Mouse (Mus musculus): ENCODE results near the gene Dnase1. TPM values are rescaled to one million over a fixed set of nuclear protein-coding genes. Genes with fewer than 3 reads are reported as not detected.

Dnase1 gene
- total and polyA plus RNA-seq, 2 experiments from 2014 or later, result 3.1 TPM; not detected in 1

DNA sequence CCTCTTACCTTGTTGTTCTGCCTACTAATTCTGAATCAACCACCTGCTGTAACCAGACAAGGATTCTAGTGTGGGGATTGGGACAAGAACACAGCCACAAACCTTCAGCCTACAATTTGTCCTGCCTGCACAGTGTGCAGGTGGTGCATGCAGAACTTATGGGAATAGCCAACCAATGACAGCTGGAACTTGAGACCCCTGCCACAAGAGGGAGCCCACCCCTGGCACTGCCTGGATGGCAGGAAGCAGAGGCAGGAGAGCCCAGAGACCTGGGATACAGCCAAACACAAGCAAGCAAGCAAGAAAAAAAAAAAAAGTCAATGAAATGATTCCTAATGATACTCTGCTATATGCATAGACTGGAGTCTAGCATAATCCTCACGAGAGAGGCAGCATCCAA lies 15.5 kb upstream of the Dnase1 start:
- DNase-seq (no peak), ATAC-seq (no peak)
- TF ChIP-seq CTCF (IDR thresholded peaks at IDR 0.05; ENCODE audit: low read depth), result no peak
- no peak overlapping the region for H3K27ac ChIP-seq (ENCODE audit: low read depth, low read length)
- no peaks in the 10 kb centered on the region for H3K9me3 ChIP-seq (ENCODE audit: low read length)
- H3K27me3 ChIP-seq (ENCODE audit: insufficient read depth, low read length), result no peaks in the 10 kb centered on the region
- H3K4me1 ChIP-seq (ENCODE audit: insufficient read depth), result no peaks in the 10 kb centered on the region
- WGBS, result 92% methylated on average over 1 of the region's 1 CpGs
- no peak overlapping the region for H3K4me2 ChIP-seq (ENCODE audit: low read depth)
- H3K9ac ChIP-seq, result no peak overlapping the region
- H3K36me3 ChIP-seq (ENCODE audit: insufficient read depth), result no peaks in the 10 kb centered on the region
- H3K4me3 ChIP-seq (ENCODE audit: low read depth, low read length), result no peak overlapping the region

DNA sequence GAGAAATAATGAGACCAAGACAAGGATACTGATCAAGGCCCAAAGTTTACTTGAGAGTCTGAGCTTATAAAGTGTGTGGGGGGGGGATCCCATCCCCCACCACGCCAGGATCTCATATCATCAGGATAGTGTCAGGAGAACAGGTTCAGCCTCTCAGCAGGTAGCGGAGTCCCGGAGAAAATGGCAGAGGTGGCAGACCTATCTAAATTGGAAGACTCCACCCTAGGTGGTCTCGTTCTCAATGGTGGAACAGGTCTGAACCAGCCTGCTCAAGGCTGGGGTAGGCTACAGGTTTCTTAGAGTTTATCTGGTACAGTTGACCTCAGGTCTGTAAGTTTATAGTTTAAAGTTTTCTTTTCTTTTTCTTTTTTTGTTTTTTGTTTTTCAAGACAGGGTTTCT lies 14.0 kb upstream of the Dnase1 start:
- no peaks in the 10 kb centered on the region for H3K9me3 ChIP-seq (ENCODE audit: low read length)
- ATAC-seq, result no peak
- H3K27me3 ChIP-seq (ENCODE audit: insufficient read depth, low read length), result no peaks in the 10 kb centered on the region
- WGBS, result 77% methylated on average over 4 of the region's 4 CpGs
- H3K36me3 ChIP-seq (ENCODE audit: insufficient read depth), result no peaks in the 10 kb centered on the region
- no peak for TF ChIP-seq CTCF (IDR thresholded peaks at IDR 0.05; ENCODE audit: low read depth)
- H3K4me3 ChIP-seq (ENCODE audit: low read depth, low read length), result no peak overlapping the region
- no peak overlapping the region for H3K9ac ChIP-seq
- no peak overlapping the region for H3K4me2 ChIP-seq (ENCODE audit: low read depth)
- H3K27ac ChIP-seq (ENCODE audit: low read depth, low read length), result no peak overlapping the region
- DNase-seq, result no peak
- no peaks in the 10 kb centered on the region for H3K4me1 ChIP-seq (ENCODE audit: insufficient read depth)

DNA sequence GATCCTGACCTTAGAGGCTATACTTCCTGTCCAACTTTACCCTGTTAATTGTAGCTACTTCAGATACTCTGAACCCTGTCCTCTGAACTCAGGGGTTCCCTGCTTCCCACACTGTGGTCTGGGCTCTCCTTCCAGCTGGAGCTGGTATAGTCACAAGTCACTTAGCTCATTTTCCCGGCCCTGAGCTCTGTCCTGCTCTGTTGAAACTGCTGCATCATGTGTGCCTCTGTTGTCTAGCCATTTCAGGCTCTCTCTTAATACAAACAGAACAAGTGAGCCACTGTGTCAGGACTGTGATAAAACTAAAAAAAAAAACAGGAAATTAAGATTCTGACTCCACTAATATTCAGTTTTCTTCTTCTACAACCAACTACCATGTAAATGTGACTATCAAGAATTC lies 10.1 kb upstream of the Dnase1 start:
- Histone ChIP-seq H3K4me3 (ENCODE audit: low read depth, low read length) (no peak overlapping the region), H3K9me3 (ENCODE audit: low read length) (no peaks in the 10 kb centered on the region), H3K27ac (ENCODE audit: low read depth, low read length) (no peak overlapping the region), H3K9ac (no peak overlapping the region), H3K36me3 (ENCODE audit: insufficient read depth) (no peaks in the 10 kb centered on the region), H3K4me2 (ENCODE audit: low read depth) (no peak overlapping the region), H3K4me1 (ENCODE audit: insufficient read depth) (no peaks in the 10 kb centered on the region), H3K27me3 (ENCODE audit: insufficient read depth, low read length) (no peaks in the 10 kb centered on the region)
- DNase-seq (no peak), ATAC-seq (no peak)
- no peak for TF ChIP-seq CTCF (IDR thresholded peaks at IDR 0.05; ENCODE audit: low read depth)
- WGBS, result 83% methylated on average over 1 of the region's 1 CpGs

DNA sequence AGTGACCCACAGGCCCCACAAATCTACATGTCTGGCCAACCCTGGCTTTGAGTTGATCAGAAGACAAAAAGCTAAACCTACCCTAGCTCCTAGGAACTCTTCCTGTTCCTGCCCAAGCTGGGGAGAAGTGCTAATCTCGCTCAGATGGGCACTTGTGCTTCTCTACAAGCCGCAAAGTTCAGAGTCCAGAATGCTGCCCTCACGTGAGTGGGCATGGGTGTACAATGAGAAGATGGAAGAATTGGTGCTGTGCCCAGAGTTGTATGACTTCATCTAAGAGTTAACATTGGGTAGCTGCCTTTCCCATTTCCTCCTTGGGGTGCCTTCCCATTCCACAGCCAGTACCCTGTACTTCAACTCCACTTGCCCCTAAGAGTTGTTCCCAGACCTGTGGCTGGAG lies 9.5 kb upstream of the Dnase1 start:
- no peaks in the 10 kb centered on the region for H3K4me1 ChIP-seq (ENCODE audit: insufficient read depth)
- no peaks in the 10 kb centered on the region for H3K36me3 ChIP-seq (ENCODE audit: insufficient read depth)
- 82% methylated on average over 3 of the region's 3 CpGs for WGBS
- ATAC-seq (no peak), DNase-seq (no peak)
- no peak for TF ChIP-seq CTCF (IDR thresholded peaks at IDR 0.05; ENCODE audit: low read depth)
- H3K4me2 ChIP-seq (ENCODE audit: low read depth), result no peak overlapping the region
- H3K27me3 ChIP-seq (ENCODE audit: insufficient read depth, low read length), result no peaks in the 10 kb centered on the region
- no peak overlapping the region for H3K27ac ChIP-seq (ENCODE audit: low read depth, low read length)
- no peak overlapping the region for H3K9ac ChIP-seq
- no peaks in the 10 kb centered on the region for H3K9me3 ChIP-seq (ENCODE audit: low read length)
- H3K4me3 ChIP-seq (ENCODE audit: low read depth, low read length), result no peak overlapping the region

DNA sequence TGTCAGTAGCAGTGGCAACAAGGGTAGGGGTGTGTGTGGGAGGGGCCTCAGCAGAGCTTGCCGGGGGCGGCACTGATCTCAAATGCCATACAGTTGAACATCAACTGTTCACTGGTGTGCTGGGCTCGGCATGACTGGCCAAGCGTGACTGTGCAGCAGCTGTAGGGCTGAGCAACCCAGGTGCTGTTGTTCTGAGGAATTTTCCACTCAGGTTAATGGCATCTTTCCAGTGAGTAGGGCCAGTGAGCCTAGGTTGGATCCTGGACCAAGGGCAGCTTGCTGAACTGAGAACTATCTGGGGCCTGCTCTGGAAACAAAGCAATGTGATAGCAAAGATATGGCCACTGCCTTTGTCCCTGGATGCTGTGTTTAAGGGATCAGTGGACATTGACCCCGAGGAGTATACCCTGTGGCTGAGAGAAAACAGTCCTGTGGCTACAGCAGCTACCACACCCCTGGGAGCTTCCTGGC lies 7.3 kb upstream of the Dnase1 start:
- TF ChIP-seq CTCF (IDR thresholded peaks at IDR 0.05; ENCODE audit: low read depth), result no peak
- Histone ChIP-seq H3K27me3 (ENCODE audit: insufficient read depth, low read length) (no peaks in the 10 kb centered on the region), H3K9me3 (ENCODE audit: low read length) (no peaks in the 10 kb centered on the region), H3K9ac (no peak overlapping the region), H3K27ac (ENCODE audit: low read depth, low read length) (no peak overlapping the region), H3K4me3 (ENCODE audit: low read depth, low read length) (no peak overlapping the region), H3K4me2 (ENCODE audit: low read depth) (no peak overlapping the region), H3K4me1 (ENCODE audit: insufficient read depth) (no peaks in the 10 kb centered on the region), H3K36me3 (ENCODE audit: insufficient read depth) (no peaks in the 10 kb centered on the region)
- ATAC-seq, result no peak
- DNase-seq, result no peak
- WGBS, result 86% methylated on average over 5 of the region's 5 CpGs

DNA sequence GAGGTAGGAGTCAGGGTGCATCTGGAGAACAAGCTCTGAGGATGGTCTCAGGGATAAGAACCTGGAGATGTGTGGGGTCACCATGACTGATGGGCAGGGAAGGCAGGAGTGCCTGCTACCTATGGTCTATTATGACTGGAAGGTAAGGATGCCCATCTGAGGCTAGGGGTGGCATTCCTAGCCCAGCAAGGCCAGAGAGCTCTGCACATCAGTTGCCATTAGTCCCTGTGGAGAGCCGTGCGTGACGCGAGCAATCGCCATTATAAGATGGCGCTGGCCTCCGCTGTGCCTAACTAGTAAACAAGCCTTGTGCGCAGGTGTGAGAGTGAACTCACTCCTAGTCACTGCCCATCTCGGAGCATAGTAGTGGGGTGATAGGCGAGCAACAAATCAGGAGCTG lies 6.2 kb upstream of the Dnase1 start:
- 96% methylated on average over 10 of the region's 10 CpGs for WGBS

DNA sequence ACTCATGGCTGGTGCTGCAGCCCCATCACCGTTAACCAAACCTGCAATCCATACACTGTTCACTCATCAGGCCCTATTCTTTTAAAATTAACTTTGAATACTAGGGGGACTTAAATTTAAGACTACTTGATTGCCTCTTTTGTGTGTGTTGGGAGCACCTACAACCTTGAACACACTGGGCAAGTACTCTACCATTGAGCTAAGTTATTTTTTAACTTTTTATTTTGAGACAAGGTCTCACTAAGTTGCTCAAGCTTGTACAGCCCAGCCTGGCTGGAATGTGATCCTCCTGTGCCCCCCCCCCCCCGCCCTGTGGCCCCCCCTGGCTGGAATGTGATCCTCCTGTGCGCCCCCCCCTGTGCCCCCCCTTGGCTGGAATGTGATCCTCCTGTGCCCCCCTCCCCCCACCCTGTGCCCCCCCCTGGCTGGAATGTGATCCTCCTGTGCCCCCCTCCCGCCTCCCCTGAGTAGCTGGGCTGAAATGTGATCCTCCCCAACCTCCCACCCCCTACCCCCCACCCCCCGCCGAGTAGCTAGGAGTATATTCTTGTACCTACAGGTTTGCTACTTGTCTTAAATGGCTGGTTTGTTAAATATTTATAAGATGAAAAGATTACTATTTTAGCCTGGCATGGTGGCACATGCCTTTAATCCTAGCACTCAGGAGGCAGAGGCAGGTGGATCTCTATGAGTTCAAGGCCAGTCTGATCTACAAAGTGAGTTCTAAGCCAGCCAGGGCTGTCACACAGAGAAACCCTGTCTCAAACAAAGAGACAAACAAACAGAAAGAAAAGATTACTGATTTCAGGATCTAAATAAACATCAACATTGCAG lies 5.1 kb upstream of the Dnase1 start:
- no peaks in the 10 kb centered on the region for H3K27me3 ChIP-seq (ENCODE audit: insufficient read depth, low read length)
- H3K36me3 ChIP-seq (ENCODE audit: insufficient read depth), result no peaks in the 10 kb centered on the region; the same call in 1 of the 2 replicates
- H3K4me3 ChIP-seq (ENCODE audit: low read depth, low read length), result no peak overlapping the region
- H3K27ac ChIP-seq (ENCODE audit: low read depth, low read length), result no peak overlapping the region
- no peak overlapping the region for H3K4me2 ChIP-seq (ENCODE audit: low read depth)
- ATAC-seq (no peak), DNase-seq (no peak)
- TF ChIP-seq CTCF (IDR thresholded peaks at IDR 0.05; ENCODE audit: low read depth), result no peak
- no peaks in the 10 kb centered on the region for H3K4me1 ChIP-seq (ENCODE audit: insufficient read depth)
- no peak overlapping the region for H3K9ac ChIP-seq
- H3K9me3 ChIP-seq (ENCODE audit: low read length), result no peaks in the 10 kb centered on the region
- WGBS, result 76% methylated on average over 6 of the region's 6 CpGs

More for the DNA sequence above, 6.2 kb upstream of the Dnase1 start:
- no peak overlapping the region for H3K4me2 ChIP-seq (ENCODE audit: low read depth)
- no peak for ATAC-seq
- no peaks in the 10 kb centered on the region for H3K9me3 ChIP-seq (ENCODE audit: low read length)
- H3K36me3 ChIP-seq (ENCODE audit: insufficient read depth), result no peaks in the 10 kb centered on the region
- no peak overlapping the region for H3K27ac ChIP-seq (ENCODE audit: low read depth, low read length)
- no peak overlapping the region for H3K9ac ChIP-seq
- H3K4me1 ChIP-seq (ENCODE audit: insufficient read depth), result no peaks in the 10 kb centered on the region
- no peak for DNase-seq
- no peak for TF ChIP-seq CTCF (IDR thresholded peaks at IDR 0.05; ENCODE audit: low read depth)
- H3K4me3 ChIP-seq (ENCODE audit: low read depth, low read length), result no peak overlapping the region
- no peaks in the 10 kb centered on the region for H3K27me3 ChIP-seq (ENCODE audit: insufficient read depth, low read length)
